Mouse (Mus musculus) natural killer cell, adult 2 months (primary cell): ENCODE results near the gene Zfp113.

Source experiments
- DNase-seq, 2 experiments: peaks; one replicate each; pipeline ENCODE4 v3.0.0; 2022; ENCODE audit warnings: low spot score in 2 of 2

Zfp113 gene

GRCm38 (mm10) chr5:138155443-138155976, at the start of gene Zfp113:
Gene Zfp113, minus strand, starts transcription at chr5:138155744.
- peak; percentile 90 to 91 for DNase-seq

- no peak for DNase-seq
These were observed 46.5 kb upstream of the Zfp113 start for GRCm38 (mm10) chr5:138202086-138202485.

- no peak for DNase-seq
These were observed 44.0 kb upstream of the Zfp113 start for GRCm38 (mm10) chr5:138199576-138199975.

GRCm38 (mm10) chr5:138195463-138195862, 39.9 kb upstream of the Zfp113 start:
- no peak for DNase-seq

- peak in 1 of 2 experiments; percentile 7 for DNase-seq
These were observed 39.3 kb upstream of the Zfp113 start for GRCm38 (mm10) chr5:138194755-138195345.

- DNase-seq, result peak; percentile 62 to 75
These were observed 38.5 kb upstream of the Zfp113 start, which contains the start of gene Mblac1 for GRCm38 (mm10) chr5:138193771-138194727. Gene Mblac1, plus strand, starts transcription at chr5:138194314.

- peak; percentile 65 to 70 for DNase-seq
These were observed 32.2 kb upstream of the Zfp113 start for GRCm38 (mm10) chr5:138187661-138188306.

GRCm38 (mm10) chr5:138186950-138187638, 31.6 kb upstream of the Zfp113 start, which contains the start of the genes Taf6 and Cnpy4:
Gene Taf6, minus strand, starts transcription at chr5:138187451.
Gene Cnpy4, plus strand, starts transcription at chr5:138187485.
- DNase-seq, result peak; percentile 83 to 86

- DNase-seq, result no peak
These were observed 17.7 kb upstream of the Zfp113 start for GRCm38 (mm10) chr5:138173217-138173616.

GRCm38 (mm10) chr5:138171695-138172491, 16.3 kb upstream of the Zfp113 start, which contains the start of the genes Ap4m1 and Mcm7:
Gene Ap4m1, plus strand, starts transcription at chr5:138172002.
Gene Mcm7, minus strand, starts transcription at chr5:138172422.
- peak; percentile 94 for DNase-seq

GRCm38 (mm10) chr5:138170936-138171561, 15.5 kb upstream of the Zfp113 start:
- DNase-seq, result peak; percentile 93 to 94

- no peak for DNase-seq
These were observed 10.1 kb upstream of the Zfp113 start for GRCm38 (mm10) chr5:138165594-138165993.

GRCm38 (mm10) chr5:138163610-138164009, 8.1 kb upstream of the Zfp113 start:
- no peak for DNase-seq

- no peak for DNase-seq
These were observed 7.5 kb upstream of the Zfp113 start for GRCm38 (mm10) chr5:138163046-138163445.

- peak; percentile 93 to 95 for DNase-seq
These were observed 5.5 kb upstream of the Zfp113 start, which contains the start of gene Cops6 for GRCm38 (mm10) chr5:138160842-138161665. Gene Cops6, plus strand, starts transcription at chr5:138161071.

GRCm38 (mm10) chr5:138160224-138160762, 4.7 kb upstream of the Zfp113 start:
- DNase-seq, result no peak

- no peak for DNase-seq
These were observed 1.2 kb downstream of the Zfp113 start for GRCm38 (mm10) chr5:138154390-138154789.

- DNase-seq, result no peak
These were observed 17.0 kb downstream of the Zfp113 start for GRCm38 (mm10) chr5:138138585-138138984.
